Mouse (Mus musculus): ENCODE data around the gene Stx12. TPM values are rescaled to one million over a fixed set of nuclear protein-coding genes. Genes with fewer than 3 reads are reported as not detected.

Stx12 gene
- total and polyA plus RNA-seq, 3 experiments: 16.8 to 22.0 TPM; not detected in 1

DNA sequence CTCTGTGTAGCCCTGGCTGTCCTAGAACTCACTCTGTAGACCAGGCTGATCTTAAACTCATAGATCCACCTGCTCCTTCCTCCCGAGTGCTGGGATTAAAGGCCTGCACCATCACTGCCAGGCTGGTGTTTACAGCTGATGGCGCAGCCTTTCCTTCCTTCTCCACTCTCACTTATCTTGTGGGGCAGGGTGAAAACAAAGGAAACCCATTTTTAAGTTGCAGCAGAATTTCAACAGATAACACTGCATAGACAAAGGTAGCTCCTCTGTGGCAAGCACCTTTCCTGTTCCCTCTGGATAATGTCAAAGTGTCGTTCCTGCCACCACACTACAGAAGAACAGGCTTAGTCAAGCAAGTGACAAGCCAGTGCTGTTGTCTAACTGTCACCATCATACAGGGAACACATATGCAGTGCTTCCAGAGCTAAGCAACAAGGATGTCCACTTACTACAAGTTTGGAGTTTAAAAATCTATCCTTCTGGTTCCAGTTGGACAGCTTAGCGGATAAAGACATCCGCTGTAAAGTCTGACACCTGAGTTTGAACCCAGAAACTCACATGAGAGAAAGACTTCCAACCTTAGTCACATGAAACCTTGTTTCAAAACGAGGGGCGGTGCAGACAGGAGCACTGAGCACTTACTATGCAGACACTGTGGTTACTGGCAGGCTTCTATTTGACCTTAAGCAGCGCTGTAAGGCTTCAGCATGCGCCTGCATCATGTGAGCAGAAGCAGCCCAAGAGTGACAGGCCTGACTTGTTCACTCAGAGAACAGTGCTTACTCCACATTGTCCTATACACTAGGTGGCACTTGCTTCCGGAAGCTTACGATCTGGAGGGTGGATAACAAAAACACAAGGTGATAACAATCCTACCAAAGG, 10.6 kb downstream of the Stx12 start (continued):
- no peak for TF ChIP-seq MAZ (IDR thresholded peaks at IDR 0.05; ENCODE audit: low read depth, low read length)
- no peak for TF ChIP-seq BHLHE40 (IDR thresholded peaks at IDR 0.05; ENCODE audit: borderline replicate concordance, low read depth, low read length)
- no peak for TF ChIP-seq HCFC1 (IDR thresholded peaks at IDR 0.05; ENCODE audit: low read depth, low read length)

- peaks cover 13 to 16% of the 10 kb centered on the region in 2 experiments for H3K36me3 ChIP-seq (ENCODE audit: control insufficient read depth in 1 of 2, insufficient read depth in 2 of 2, low read length in 2 of 2)
- H3K79me2 ChIP-seq (ENCODE audit: control insufficient read depth, insufficient read depth, low read length, poor library complexity): peaks cover 4% of the 10 kb centered on the region
These were observed 13.2 kb downstream of the Stx12 start for GRCm38 (mm10) chr4:132871116-132871515.

DNA sequence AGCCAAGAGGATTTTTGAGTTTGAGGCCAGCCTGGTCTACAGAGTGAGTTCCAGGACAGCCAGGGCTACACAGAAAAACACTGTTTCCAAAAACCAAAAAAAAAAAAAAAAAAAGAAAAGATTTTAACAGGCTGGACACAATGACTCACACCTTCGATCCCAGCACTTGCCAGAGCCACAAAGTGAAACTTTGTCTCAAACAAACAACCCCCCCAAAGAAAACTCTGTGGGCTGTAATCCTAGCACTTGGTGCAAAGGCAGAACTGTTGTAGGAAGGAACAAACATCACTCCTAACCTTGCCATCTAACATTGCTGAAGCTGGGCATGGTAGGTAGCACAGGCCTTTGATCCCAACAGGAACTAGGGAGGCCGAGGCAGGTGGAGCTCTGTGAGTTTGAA, 19.5 kb downstream of the Stx12 start:
- no peak for DNase-seq (ENCODE audit: low read depth, low spot score)
- Histone ChIP-seq H3K4me3 (ENCODE audit: control insufficient read depth in 1 of 2, insufficient read depth in 1 of 2, low read depth in 2 of 2, low read length in 2 of 2) (no peak overlapping the region), H3K27ac (ENCODE audit: control insufficient read depth, low read depth, low read length) (no peak overlapping the region), H3K9ac (ENCODE audit: control insufficient read depth, low read depth, low read length, poor library complexity, severe bottlenecking) (no peak overlapping the region), H3K79me2 (ENCODE audit: control insufficient read depth, insufficient read depth, low read length, poor library complexity) (no peaks in the 10 kb centered on the region), H3K9me3 (replicated peaks; ENCODE audit: insufficient read depth, low read length) (no peaks in the 10 kb centered on the region), H3K36me3 (ENCODE audit: control insufficient read depth in 1 of 2, insufficient read depth in 2 of 2, low read length in 2 of 2) (peaks cover 2 to 16% of the 10 kb centered on the region in 2 experiments), H3K4me1 (ENCODE audit: control insufficient read depth in 1 of 2, insufficient read depth in 2 of 2, low read length in 2 of 2) (no peaks in the 10 kb centered on the region), H3K27me3 (ENCODE audit: control insufficient read depth in 1 of 2, insufficient read depth in 2 of 2, low read length in 2 of 2) (no peaks in the 10 kb centered on the region)
- TF ChIP-seq TBP (IDR thresholded peaks at IDR 0.05; ENCODE audit: low read depth, low read length): no peak
- TF ChIP-seq SIN3A (IDR thresholded peaks at IDR 0.05; ENCODE audit: low read length): no peak
- TF ChIP-seq HCFC1 (IDR thresholded peaks at IDR 0.05; ENCODE audit: low read depth, low read length): no peak
- no peak for TF ChIP-seq JUND (IDR thresholded peaks at IDR 0.05; ENCODE audit: low read depth, low read length)
- TF ChIP-seq MEF2A (IDR thresholded peaks at IDR 0.05; ENCODE audit: extremely low read depth, insufficient replicate concordance, low read depth, low read length, poor library complexity, severe bottlenecking): no peak

More at GRCm38 (mm10) chr4:132871116-132871515, 13.2 kb downstream of the Stx12 start:
- no peak for DNase-seq (ENCODE audit: low read depth, low spot score)
- no peak overlapping the region for H3K27ac ChIP-seq (ENCODE audit: control insufficient read depth, low read depth, low read length)
- no peak overlapping the region for H3K9ac ChIP-seq (ENCODE audit: control insufficient read depth, low read depth, low read length, poor library complexity, severe bottlenecking)
- TF ChIP-seq MEF2A (IDR thresholded peaks at IDR 0.05; ENCODE audit: extremely low read depth, insufficient replicate concordance, low read depth, low read length, poor library complexity, severe bottlenecking) (no peak), JUND (IDR thresholded peaks at IDR 0.05; ENCODE audit: low read depth, low read length) (no peak), MAZ (IDR thresholded peaks at IDR 0.05; ENCODE audit: low read depth, low read length) (no peak), EP300 (IDR thresholded peaks at IDR 0.05; ENCODE audit: low read depth in 1 of 2, low read length in 2 of 2) (no peak), CHD1 (IDR thresholded peaks at IDR 0.05; ENCODE audit: low read depth, low read length) (no peak), ZC3H11A (IDR thresholded peaks at IDR 0.05; ENCODE audit: low read depth, low read length) (no peak), ZKSCAN1 (IDR thresholded peaks at IDR 0.05; ENCODE audit: low read depth, low read length) (no peak), ZNF384 (IDR thresholded peaks at IDR 0.05; ENCODE audit: low read depth, low read length) (no peak)
- H3K4me3 ChIP-seq (ENCODE audit: control insufficient read depth in 1 of 2, insufficient read depth in 1 of 2, low read depth in 2 of 2, low read length in 2 of 2): no peak overlapping the region
- H3K4me1 ChIP-seq (ENCODE audit: control insufficient read depth in 1 of 2, insufficient read depth in 2 of 2, low read length in 2 of 2): peaks cover 11 to 18% of the 10 kb centered on the region in 2 experiments; a peak in 3 of 4 replicates
- no peaks in the 10 kb centered on the region for H3K27me3 ChIP-seq (ENCODE audit: control insufficient read depth in 1 of 2, insufficient read depth in 2 of 2, low read length in 2 of 2)
- H3K9me3 ChIP-seq (replicated peaks; ENCODE audit: insufficient read depth, low read length): no peaks in the 10 kb centered on the region

Measured in MEL (cell line).